Mouse (Mus musculus) heart, adult 11 months (tissue): ENCODE measurements around the gene Pde3a.
A peak's percentile ranks its signal among the peaks of the same experiment; 100 is the strongest.

Experiments used
- DNase-seq: peaks from one replicate; pipeline ENCODE4 v3.0.0; 2022

Gene Pde3a

DNA sequence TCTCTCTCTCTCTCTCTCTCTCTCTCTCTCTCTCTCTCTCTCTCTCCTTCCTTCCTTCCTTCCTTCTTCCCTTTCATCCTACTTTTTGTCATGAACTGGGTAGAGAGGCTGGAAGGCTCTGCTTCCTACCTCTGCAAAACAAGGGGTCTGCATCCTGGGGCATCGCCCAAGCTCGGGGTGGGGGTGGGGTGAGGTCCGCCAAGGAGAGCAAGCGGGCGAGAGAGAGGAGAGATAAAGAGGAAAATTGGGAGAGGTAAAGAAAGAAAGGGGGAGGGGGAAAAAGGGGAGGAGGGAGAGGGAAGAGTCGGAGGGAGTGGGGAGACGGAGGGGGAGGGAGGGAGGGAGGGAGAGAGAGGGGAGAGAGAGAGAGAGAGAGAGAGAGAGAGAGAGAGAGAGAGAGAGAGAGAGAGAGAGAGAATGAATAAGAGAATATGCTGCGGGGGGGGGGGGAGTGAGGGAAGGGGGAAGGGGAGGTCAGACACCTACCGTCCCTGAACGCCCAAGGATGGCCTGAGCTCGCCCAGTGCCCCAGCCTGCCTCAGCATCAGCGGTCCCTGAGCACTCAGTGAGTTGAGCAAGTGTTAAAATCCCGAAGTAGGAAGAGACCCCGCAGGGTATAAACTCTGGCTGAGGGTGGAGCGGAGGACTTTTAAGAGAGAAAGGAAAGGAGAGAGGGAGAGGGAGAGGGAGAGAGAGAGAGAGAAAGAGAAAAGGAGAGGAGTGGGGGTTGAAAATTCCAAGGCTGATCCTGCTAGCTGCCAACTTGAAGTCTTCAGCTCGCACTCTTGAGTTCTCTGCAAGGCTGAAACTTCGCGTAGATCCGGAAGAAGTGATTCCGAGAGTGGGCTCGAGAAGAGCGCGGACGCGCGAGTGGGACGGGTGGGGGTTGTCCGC lies at the start of gene Pde3a:
Pde3a (plus strand) TSS at position 579 of the 894 bp plus-strand sequence.
- DNase-seq: peak; percentile 69

GRCm38 (mm10) chr6:141200173-141200615 lies 48.9 kb upstream of the Pde3a start:
- DNase-seq: peak; percentile 78

DNA sequence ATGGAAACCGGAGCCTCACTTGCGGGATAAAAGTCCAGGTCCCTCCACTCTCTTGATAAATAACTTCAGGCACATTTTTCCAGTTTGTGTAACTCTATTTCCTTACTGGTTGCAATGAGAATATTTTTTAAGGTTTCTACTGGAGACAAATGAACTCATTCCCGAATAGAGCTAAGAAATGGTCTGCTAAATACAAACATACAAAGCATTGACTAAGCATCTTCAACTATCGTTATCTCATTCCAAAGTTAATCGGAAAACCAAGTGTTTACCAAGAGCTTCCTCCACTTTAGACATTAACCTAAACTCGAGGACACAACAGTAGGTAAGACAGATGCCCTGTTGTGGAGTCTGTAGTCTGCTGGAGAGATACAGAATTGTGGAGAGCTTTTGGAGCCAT lies 41.5 kb upstream of the Pde3a start:
- no peak for DNase-seq

DNA sequence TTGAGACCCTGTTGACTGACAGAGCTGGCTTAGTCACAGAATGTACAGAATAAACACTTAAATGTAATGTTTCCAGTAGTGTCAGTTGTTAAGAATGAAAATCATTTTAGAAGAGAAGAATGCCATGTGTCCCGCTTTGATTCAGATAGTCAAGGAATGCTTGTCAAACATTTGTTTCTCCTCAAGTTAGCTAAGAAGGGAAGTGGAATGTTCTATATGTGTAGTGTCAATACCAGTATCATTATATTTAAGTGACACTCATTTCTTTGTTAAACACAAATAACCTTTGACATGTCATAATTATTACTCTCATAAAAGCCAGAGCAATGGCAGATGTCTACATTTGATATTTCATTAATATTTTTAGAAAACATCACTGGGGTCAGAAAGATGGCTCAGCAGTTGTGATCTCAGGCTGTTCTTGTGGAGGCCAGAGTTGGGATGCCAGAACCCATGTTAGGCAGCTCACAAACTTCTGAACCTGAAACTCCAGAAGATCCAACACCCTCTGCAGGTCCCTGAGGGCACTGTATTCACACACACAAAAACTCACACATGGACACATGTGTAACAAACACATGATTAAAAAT lies 40.7 kb upstream of the Pde3a start:
- peak; percentile 11 for DNase-seq

GRCm38 (mm10) chr6:141210021-141210420 lies 39.0 kb upstream of the Pde3a start:
- DNase-seq: peak; percentile 74

DNA sequence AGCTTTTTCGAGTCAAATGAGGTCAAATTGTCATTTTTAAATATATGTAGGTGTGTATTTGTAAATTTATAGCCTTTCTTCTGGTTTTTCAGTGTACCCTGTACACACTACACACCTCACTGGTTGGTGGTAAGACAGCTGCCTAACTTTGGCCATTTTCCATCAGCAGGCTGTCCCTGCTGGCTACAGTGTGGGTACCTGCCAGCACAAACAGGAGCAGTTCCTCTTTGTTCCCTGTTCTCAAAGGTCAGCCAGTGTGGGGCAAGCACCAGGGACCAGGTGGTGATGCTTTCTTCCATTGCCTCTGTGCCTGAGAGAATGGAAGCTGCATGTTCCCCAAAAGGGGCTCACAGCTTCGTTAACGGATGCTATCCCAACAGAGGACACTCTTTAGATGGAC lies 28.0 kb upstream of the Pde3a start:
- DNase-seq: peak; percentile 86

DNA sequence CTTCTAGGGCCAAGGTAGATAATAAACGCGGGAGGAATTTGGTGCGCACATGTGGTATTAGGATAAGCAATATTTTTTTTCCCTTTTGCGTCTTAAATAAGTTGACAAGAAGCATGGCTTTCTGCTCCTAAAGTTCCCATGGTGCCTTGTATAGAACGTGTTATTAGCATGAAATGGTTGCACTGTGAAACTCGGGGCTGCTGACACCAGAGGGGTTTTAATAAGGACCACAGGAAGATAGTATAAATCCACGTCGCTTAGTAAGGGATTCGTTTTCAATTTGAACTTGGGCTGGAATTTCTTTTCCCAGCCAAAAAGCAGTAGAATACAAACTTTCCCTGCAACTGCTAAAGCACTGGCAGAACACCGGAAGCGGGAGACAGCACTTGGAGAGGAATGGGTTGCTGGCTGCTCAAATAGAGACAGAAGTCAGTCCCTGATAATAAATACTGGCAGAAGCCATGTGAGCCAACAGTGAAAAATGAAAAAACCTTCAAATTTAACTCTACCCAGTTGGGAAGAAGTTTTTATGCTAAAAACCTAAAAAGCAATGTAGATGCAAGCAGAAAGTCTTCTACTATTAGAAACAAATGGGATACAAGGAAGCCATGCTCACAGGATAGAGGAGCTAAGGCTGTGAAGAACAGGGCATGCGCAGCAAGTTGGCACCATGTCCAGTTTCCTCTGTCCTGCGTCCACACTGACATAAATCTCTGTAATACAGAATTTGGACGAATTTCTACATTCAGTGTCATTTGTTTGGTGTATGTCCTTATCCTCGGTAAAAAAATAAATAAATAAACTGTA lies 22.0 kb upstream of the Pde3a start:
- peak; percentile 87 for DNase-seq

GRCm38 (mm10) chr6:141227658-141228005 lies 21.4 kb upstream of the Pde3a start:
- DNase-seq: no peak

GRCm38 (mm10) chr6:141232756-141233382 lies 16.2 kb upstream of the Pde3a start:
- peak; percentile 40 for DNase-seq

- peak; percentile 4 for DNase-seq
These were observed 7.3 kb upstream of the Pde3a start for GRCm38 (mm10) chr6:141241809-141242208.

DNA sequence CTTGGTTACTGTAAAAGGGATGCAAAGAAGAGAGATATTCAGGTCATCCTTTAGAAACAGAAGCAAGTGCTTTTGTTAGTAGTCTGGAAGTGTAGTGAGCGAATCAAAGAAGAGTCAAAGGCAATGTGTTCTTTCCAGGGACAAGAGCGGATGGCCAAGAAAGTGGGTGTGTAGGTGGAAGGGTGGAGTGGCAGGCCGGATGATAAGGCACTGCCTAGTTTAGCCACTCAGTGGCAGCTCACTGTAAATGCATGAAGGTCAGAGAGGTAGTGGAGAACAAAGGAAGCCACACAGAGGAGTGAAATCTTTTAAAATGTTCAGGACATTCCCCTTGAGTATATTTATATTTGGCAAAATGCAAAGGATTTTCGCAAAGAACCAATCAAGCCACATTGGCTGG lies 4.0 kb upstream of the Pde3a start:
- peak; percentile 85 for DNase-seq

GRCm38 (mm10) chr6:141246391-141246790 lies 2.7 kb upstream of the Pde3a start:
- DNase-seq: peak; percentile 91

GRCm38 (mm10) chr6:141248081-141248480 lies 988 bp upstream of the Pde3a start:
- peak; percentile 80 for DNase-seq

- DNase-seq: peak; percentile 99
These were observed 671 bp downstream of the Pde3a start for GRCm38 (mm10) chr6:141249585-141250295.

GRCm38 (mm10) chr6:141250296-141250629 lies 1.2 kb downstream of the Pde3a start:
- DNase-seq: peak; percentile 96

GRCm38 (mm10) chr6:141250984-141251383 lies 1.9 kb downstream of the Pde3a start:
- peak; percentile 88 for DNase-seq

DNA sequence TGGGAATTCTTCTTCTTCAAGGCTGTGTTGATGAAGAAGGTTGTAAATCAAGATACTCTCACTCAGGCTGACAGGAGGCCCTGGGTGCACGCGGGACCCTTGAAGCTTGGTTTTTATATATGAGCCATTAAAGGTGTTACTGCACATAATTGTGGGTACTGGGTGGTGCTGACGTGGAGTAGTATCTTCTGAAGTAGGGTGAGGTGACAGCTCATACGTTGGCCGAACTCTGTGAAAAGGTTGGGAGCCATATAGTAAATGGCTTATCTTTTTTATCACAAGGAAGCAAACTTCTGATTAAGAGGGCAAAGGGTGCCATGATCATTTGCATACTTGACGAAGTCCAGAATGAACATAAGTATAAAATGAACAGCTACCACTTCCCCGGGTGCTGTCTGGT lies 3.5 kb downstream of the Pde3a start:
- peak; percentile 30 for DNase-seq

- peak; percentile 63 for DNase-seq
These were observed 5.9 kb downstream of the Pde3a start for GRCm38 (mm10) chr6:141254956-141255355.

GRCm38 (mm10) chr6:141256896-141257295 lies 7.8 kb downstream of the Pde3a start:
- DNase-seq: peak; percentile 88

DNA sequence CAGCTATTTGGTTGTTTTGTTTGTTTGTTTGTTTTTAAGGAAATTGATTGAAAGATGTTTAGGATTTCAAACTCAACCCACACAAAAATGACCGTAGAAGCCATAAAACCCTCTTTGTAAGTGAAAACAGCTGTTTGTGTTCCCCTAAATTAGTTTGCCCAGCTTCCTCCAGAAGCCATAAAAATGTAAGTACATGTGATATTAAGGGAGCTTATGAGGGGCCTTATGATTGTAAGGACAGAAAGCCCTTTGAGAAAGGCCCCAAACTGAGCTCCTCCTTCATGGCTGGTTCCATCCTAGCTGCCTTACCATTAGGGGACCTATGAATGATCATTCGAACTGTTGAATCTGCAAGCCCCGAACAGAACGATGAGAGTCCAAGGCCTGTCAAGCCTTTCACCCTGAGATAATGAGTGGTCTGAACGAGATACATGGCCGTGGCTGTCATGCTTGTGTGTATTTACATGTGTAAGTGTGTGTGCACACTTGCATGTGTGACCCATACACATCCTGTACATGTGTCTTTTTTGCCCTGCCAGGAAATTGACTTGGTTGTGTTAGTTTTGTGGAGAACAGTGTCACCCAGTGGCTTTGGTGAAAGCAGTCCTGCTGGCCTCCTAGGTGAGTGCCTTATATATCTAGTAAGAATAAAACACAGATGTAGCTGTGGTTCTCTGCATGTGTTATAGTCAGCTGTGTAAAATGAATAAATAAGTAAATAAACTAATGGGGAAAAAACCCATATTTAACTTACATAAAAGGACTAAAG lies 8.5 kb downstream of the Pde3a start:
- peak; percentile 81 for DNase-seq

DNA sequence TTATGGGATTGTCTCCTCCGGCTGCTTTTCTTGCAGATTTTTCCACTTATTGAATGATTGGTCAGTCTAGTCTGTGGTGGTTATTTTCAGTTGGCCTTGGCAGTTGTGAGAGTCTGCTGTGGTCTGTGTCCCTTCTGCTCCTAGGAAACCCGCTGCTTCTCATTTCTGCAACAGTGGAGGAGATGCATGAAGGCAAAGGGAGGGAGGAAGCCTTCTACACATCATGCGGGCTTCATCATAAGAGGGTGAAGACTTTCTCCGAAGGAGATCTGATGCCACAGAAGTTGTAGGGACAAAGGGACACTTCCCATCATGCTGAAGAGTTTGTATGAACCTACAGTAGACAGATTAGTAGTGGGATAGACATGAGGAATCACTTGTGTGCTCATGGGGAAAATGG lies 16.2 kb downstream of the Pde3a start:
- peak; percentile 81 for DNase-seq
